Mouse (Mus musculus) limb, embryonic 13.5 days (tissue): ENCODE results near the gene Gbx2. TPM values are rescaled to one million over a fixed set of nuclear protein-coding genes. Genes with fewer than 3 reads are reported as not detected.
A peak's percentile ranks its signal among the peaks of the same experiment; 100 is the strongest.

ENCODE experiments used
- ATAC-seq: fragments of 200-750 bp; cut with Nextera tagmentation; 2 replicates; pipeline ENCODE4 v1.8.0; 2017; ENCODE audit warnings: low read depth, moderate number of reproducible peaks, moderate TSS enrichment; ENCODE audit not compliant: low FRiP score
- H3K27ac ChIP-seq: fragments of 300-500 bp; sonication (generic); 2 replicates; pipeline ENCODE4 v1.5.1; 2015; ENCODE audit warnings: inconsistent platforms, mild to moderate bottlenecking, moderate library complexity
- H3K27me3 ChIP-seq: fragments of 300-500 bp; sonication (generic); 2 replicates; pipeline ENCODE4 v1.6.1; 2015; ENCODE audit warnings: mild to moderate bottlenecking, inconsistent platforms
- H3K36me3 ChIP-seq: fragments of 300-500 bp; sonication (generic); 2 replicates; pipeline ENCODE4 v1.6.1; 2015; ENCODE audit warnings: inconsistent platforms, mild to moderate bottlenecking, moderate library complexity
- H3K4me1 ChIP-seq: fragments of 300-500 bp; sonication (generic); 2 replicates; pipeline ENCODE4 v1.6.1; 2015; ENCODE audit warnings: inconsistent platforms
- H3K4me2 ChIP-seq: fragments of 300-500 bp; sonication (generic); replicated peaks from 2 replicates; pipeline ENCODE4 v1.6.1; 2015; ENCODE audit warnings: inconsistent platforms, mild to moderate bottlenecking, moderate library complexity
- H3K4me3 ChIP-seq: fragments of 300-500 bp; sonication (generic); 2 replicates; pipeline ENCODE4 v1.5.1; 2015; ENCODE audit warnings: moderate library complexity, mild to moderate bottlenecking, inconsistent platforms
- H3K9ac ChIP-seq: fragments of 300-500 bp; sonication (generic); 2 replicates; pipeline ENCODE4 v1.6.1; 2015; ENCODE audit warnings: mild to moderate bottlenecking, inconsistent platforms
- H3K9me3 ChIP-seq: fragments of 300-500 bp; sonication (generic); 2 replicates; pipeline ENCODE4 v1.6.1; 2016; ENCODE audit warnings: inconsistent platforms
- WGBS: fragments of 180-500 bp; shearing (Covaris S2); methylation state at CpG from one replicate; pipeline ENCODE4 v1.1.7; 2015; 5-methylcytosine and 5-hydroxymethylcytosine counted together
- polyA plus RNA-seq: library from polyadenylated mRNA; unstranded; fragments of >200 nt; fragmentation: Nextera tagmentation; extraction: Ambion mirVana; gene quantifications from 2 replicates; pipeline ENCODE4 v1.2.1, GENCODE M21; 2015

The Gbx2 gene
- polyA plus RNA-seq, 1 experiment from 2014 or later: 0.11 TPM

GRCm38 (mm10) chr1:89922883-89923641 is 7.9 kb downstream of the Gbx2 start:
- WGBS: under 1% methylated on average over 41 of the region's 41 CpGs
- H3K9me3 ChIP-seq: no peaks in the 10 kb centered on the region
- H3K9ac ChIP-seq: no peak overlapping the region
- H3K4me1 ChIP-seq: peaks cover 25% of the 10 kb centered on the region
- H3K27ac ChIP-seq: no peak overlapping the region
- H3K4me3 ChIP-seq: peak overlapping the region; percentile 25
- ATAC-seq: no peak
- H3K36me3 ChIP-seq: no peaks in the 10 kb centered on the region
- H3K27me3 ChIP-seq: peaks cover 100% of the 10 kb centered on the region
- H3K4me2 ChIP-seq: peak overlapping the region; percentile 51

GRCm38 (mm10) chr1:89922282-89922681 is 8.7 kb downstream of the Gbx2 start:
- Histone ChIP-seq H3K4me3 (no peak overlapping the region), H3K9ac (no peak overlapping the region), H3K36me3 (no peaks in the 10 kb centered on the region), H3K27ac (no peak overlapping the region), H3K9me3 (no peaks in the 10 kb centered on the region), H3K4me2 (no peak overlapping the region), H3K4me1 (peaks cover 21% of the 10 kb centered on the region), H3K27me3 (peaks cover 100% of the 10 kb centered on the region)
- 3% methylated on average over 7 of the region's 7 CpGs for WGBS
- ATAC-seq: no peak

- Histone ChIP-seq H3K9ac (no peak overlapping the region), H3K4me3 (no peak overlapping the region)
Measured at GRCm38 (mm10) chr1:89921806-89922205, 9.2 kb downstream of the Gbx2 start.

GRCm38 (mm10) chr1:89919206-89919605 is 11.8 kb downstream of the Gbx2 start:
- WGBS: 71% methylated on average over 6 of the region's 6 CpGs
- ATAC-seq: no peak
- H3K27ac ChIP-seq: no peak overlapping the region
- H3K9me3 ChIP-seq: no peaks in the 10 kb centered on the region
- H3K4me2 ChIP-seq: no peak overlapping the region
- no peak overlapping the region for H3K4me3 ChIP-seq
- peaks cover 14% of the 10 kb centered on the region for H3K4me1 ChIP-seq
- no peak overlapping the region for H3K9ac ChIP-seq
- peaks cover 80% of the 10 kb centered on the region for H3K27me3 ChIP-seq
- H3K36me3 ChIP-seq: no peaks in the 10 kb centered on the region

More at GRCm38 (mm10) chr1:89921806-89922205, 9.2 kb downstream of the Gbx2 start:
- peaks cover 16% of the 10 kb centered on the region for H3K4me1 ChIP-seq
- H3K9me3 ChIP-seq: no peaks in the 10 kb centered on the region
- H3K27me3 ChIP-seq: peaks cover 100% of the 10 kb centered on the region
- 1% methylated on average over 10 of the region's 10 CpGs for WGBS
- ATAC-seq: peak; percentile 33; the same call in 1 of the 2 replicates
- H3K27ac ChIP-seq: no peak overlapping the region
- no peaks in the 10 kb centered on the region for H3K36me3 ChIP-seq
- H3K4me2 ChIP-seq: no peak overlapping the region

GRCm38 (mm10) chr1:89918111-89918510 is 12.9 kb downstream of the Gbx2 start:
- Histone ChIP-seq H3K27me3 (peaks cover 69% of the 10 kb centered on the region), H3K4me1 (peaks cover 6% of the 10 kb centered on the region), H3K36me3 (no peaks in the 10 kb centered on the region), H3K4me2 (no peak overlapping the region), H3K9me3 (no peaks in the 10 kb centered on the region), H3K9ac (no peak overlapping the region), H3K4me3 (no peak overlapping the region), H3K27ac (no peak overlapping the region)
- WGBS: 23% methylated on average over 18 of the region's 18 CpGs
- no peak for ATAC-seq

- peaks cover 27% of the 10 kb centered on the region for H3K27me3 ChIP-seq
- no peak overlapping the region for H3K4me2 ChIP-seq
- no peak overlapping the region for H3K9ac ChIP-seq
- no peak for ATAC-seq
- H3K4me1 ChIP-seq: peaks cover 9% of the 10 kb centered on the region
- H3K27ac ChIP-seq: no peak overlapping the region
- 81% methylated on average over 4 of the region's 4 CpGs for WGBS
- no peaks in the 10 kb centered on the region for H3K36me3 ChIP-seq
- H3K4me3 ChIP-seq: no peak overlapping the region
- no peaks in the 10 kb centered on the region for H3K9me3 ChIP-seq
Measured at GRCm38 (mm10) chr1:89913611-89914010, 17.4 kb downstream of the Gbx2 start.

- ATAC-seq: peak; percentile 59; the same call in 1 of the 2 replicates
- Histone ChIP-seq H3K9ac (no peak overlapping the region), H3K4me3 (no peak overlapping the region), H3K36me3 (no peaks in the 10 kb centered on the region), H3K27me3 (peaks cover 15% of the 10 kb centered on the region), H3K4me1 (peaks cover 9% of the 10 kb centered on the region), H3K4me2 (no peak overlapping the region), H3K27ac (no peak overlapping the region), H3K9me3 (no peaks in the 10 kb centered on the region)
- WGBS: 25% methylated on average over 5 of the region's 5 CpGs
Measured at GRCm38 (mm10) chr1:89912392-89912791, 18.6 kb downstream of the Gbx2 start.

- no peak for ATAC-seq
- Histone ChIP-seq H3K27ac (no peak overlapping the region), H3K4me2 (no peak overlapping the region), H3K9ac (no peak overlapping the region), H3K4me3 (no peak overlapping the region), H3K36me3 (no peaks in the 10 kb centered on the region), H3K9me3 (peaks cover 13% of the 10 kb centered on the region), H3K27me3 (0 out of 2 replicates have a peak, but pooled peaks cover 3% of the 10 kb centered on the region), H3K4me1 (peaks cover 9% of the 10 kb centered on the region)
- 86% methylated on average over 8 of the region's 8 CpGs for WGBS
Measured at GRCm38 (mm10) chr1:89909796-89910195, 21.2 kb downstream of the Gbx2 start.

GRCm38 (mm10) chr1:89902641-89903040 is 28.3 kb downstream of the Gbx2 start:
- 68% methylated on average over 1 of the region's 1 CpGs for WGBS
- ATAC-seq: no peak
- no peaks in the 10 kb centered on the region for H3K36me3 ChIP-seq
- H3K27me3 ChIP-seq: no peaks in the 10 kb centered on the region
- H3K4me1 ChIP-seq: peaks cover 13% of the 10 kb centered on the region
- H3K9ac ChIP-seq: no peak overlapping the region
- H3K27ac ChIP-seq: no peak overlapping the region
- H3K9me3 ChIP-seq: peaks cover 13% of the 10 kb centered on the region
- H3K4me3 ChIP-seq: no peak overlapping the region
- H3K4me2 ChIP-seq: no peak overlapping the region

- no peak overlapping the region for H3K9ac ChIP-seq
- no peak overlapping the region for H3K27ac ChIP-seq
- peaks cover 13% of the 10 kb centered on the region for H3K9me3 ChIP-seq
- H3K4me2 ChIP-seq: no peak overlapping the region
- 88% methylated on average over 2 of the region's 2 CpGs for WGBS
- H3K4me3 ChIP-seq: no peak overlapping the region
- no peaks in the 10 kb centered on the region for H3K27me3 ChIP-seq
- H3K36me3 ChIP-seq: no peaks in the 10 kb centered on the region
- no peak for ATAC-seq
- peaks cover 13% of the 10 kb centered on the region for H3K4me1 ChIP-seq
Measured at GRCm38 (mm10) chr1:89902236-89902635, 28.7 kb downstream of the Gbx2 start.

GRCm38 (mm10) chr1:89901381-89901780 is 29.6 kb downstream of the Gbx2 start:
- H3K27me3 ChIP-seq: no peaks in the 10 kb centered on the region
- H3K4me1 ChIP-seq: peaks cover 13% of the 10 kb centered on the region
- 82% methylated on average over 4 of the region's 4 CpGs for WGBS
- no peak overlapping the region for H3K4me3 ChIP-seq
- H3K27ac ChIP-seq: no peak overlapping the region
- H3K4me2 ChIP-seq: no peak overlapping the region
- no peaks in the 10 kb centered on the region; the same call in 1 of the 2 replicates for H3K36me3 ChIP-seq
- H3K9ac ChIP-seq: no peak overlapping the region
- ATAC-seq: no peak
- peaks cover 5% of the 10 kb centered on the region for H3K9me3 ChIP-seq

- Histone ChIP-seq H3K4me3 (no peak overlapping the region), H3K4me2 (no peak overlapping the region), H3K36me3 (no peaks in the 10 kb centered on the region; the same call in 1 of the 2 replicates), H3K27me3 (no peaks in the 10 kb centered on the region), H3K9me3 (no peaks in the 10 kb centered on the region), H3K9ac (no peak overlapping the region), H3K4me1 (peaks cover 13% of the 10 kb centered on the region), H3K27ac (no peak overlapping the region)
- peak; percentile 59; the same call in 1 of the 2 replicates for ATAC-seq
- 25% methylated on average over 11 of the region's 11 CpGs for WGBS
Measured at GRCm38 (mm10) chr1:89899761-89900445, 31.1 kb downstream of the Gbx2 start.
